In the genomic region with DNA sequence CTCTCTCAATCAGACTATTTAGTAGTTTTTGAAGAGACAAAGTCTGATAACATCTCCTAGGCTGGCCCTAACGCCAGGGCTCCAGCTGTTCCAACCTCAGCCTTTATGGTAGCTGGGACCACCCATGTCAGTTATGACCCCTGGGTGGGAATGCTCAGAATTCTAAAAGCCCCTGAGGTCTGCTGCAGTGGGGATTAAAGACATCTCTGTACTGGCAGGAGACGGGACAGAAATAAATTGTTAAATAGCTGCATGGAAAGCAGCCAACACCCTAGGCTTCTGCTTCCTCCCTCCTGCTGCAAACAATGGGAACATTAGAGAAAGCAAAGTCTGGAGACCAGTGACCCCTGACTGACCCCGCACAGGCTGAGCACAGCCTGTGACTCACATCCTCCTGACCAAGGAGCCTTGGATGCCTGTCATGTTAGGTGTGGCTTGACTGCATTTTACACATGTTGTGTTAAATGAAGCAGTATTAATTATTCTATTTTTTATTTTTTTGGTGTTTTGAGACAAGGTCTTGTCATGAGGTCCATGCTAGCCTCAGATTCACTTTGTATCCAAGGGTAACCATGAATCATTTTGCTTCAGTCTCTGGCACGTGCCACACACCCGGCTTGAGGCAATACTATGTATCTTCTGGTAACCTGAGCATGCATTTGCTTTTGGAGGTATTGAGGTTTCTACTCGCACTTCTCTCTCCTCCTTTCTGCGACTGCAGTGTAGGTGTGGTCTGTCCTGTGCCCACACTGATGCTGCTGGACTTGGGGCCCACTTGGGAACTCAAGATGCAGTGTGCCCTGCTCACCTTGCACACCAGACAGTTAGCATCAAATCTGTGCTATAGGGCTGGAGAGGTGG, we compare ENCODE assay signal across 7 mouse cellular contexts. TPM values are rescaled to one million over a fixed set of nuclear protein-coding genes. Genes with fewer than 3 reads are reported as not detected.
DNase-seq lines count a peak whose midpoint lies in the region; ATAC-seq lines count a peak whose summit lies in the region.

No protein-coding gene starts in this region.

- H3K36me3 ChIP-seq in forebrain, embryonic 11.5 days (ENCODE audit: control insufficient read depth, insufficient read depth, low read length), result no peaks in the 10 kb centered on the region
- no peaks in the 10 kb centered on the region for H3K36me3 ChIP-seq in midbrain, embryonic 10.5 days

- no peaks in the 10 kb centered on the region; the same call in 1 of the 2 replicates for H3K9me3 ChIP-seq in forebrain, embryonic 11.5 days (ENCODE audit: control insufficient read depth, low read length)
- H3K9me3 ChIP-seq in midbrain, embryonic 10.5 days (replicated peaks), result no peaks in the 10 kb centered on the region; the same call in 1 of the 2 replicates

- intact Hi-C loops in heart, postnatal 14 days (cut with DNase I), result no loop called here

- peak; percentile 83 for DNase-seq in adrenal gland, adult 2 months
- peak; percentile 64 for DNase-seq in forebrain, embryonic 11.5 days (ENCODE audit: low spot score)
- DNase-seq in heart, postnatal 14 days, result peak; percentile 75 to 78
- DNase-seq in large intestine, adult 2 months (ENCODE audit: low read depth, low spot score), result peak; percentile 24
- DNase-seq in midbrain, embryonic 10.5 days (ENCODE audit: low spot score), result peak; percentile 77
- peak; percentile 42 for DNase-seq in urinary bladder, postnatal 25 days (ENCODE audit: low spot score)
- DNase-seq in thymus, postnatal 25 days, result no peak

- H3K27me3 ChIP-seq in forebrain, embryonic 11.5 days (ENCODE audit: control insufficient read depth, insufficient read depth, low read length), result no peaks in the 10 kb centered on the region
- peaks cover 20% of the 10 kb centered on the region for H3K27me3 ChIP-seq in midbrain, embryonic 10.5 days (ENCODE audit: low read depth, poor library complexity, severe bottlenecking)

- H3K4me1 ChIP-seq in forebrain, embryonic 11.5 days (replicated peaks; ENCODE audit: control insufficient read depth, insufficient read depth, low read length), result peaks cover 4% of the 10 kb centered on the region; the same call in 1 of the 2 replicates
- H3K4me1 ChIP-seq in midbrain, embryonic 10.5 days, result peaks cover 18% of the 10 kb centered on the region

- no peak overlapping the region for H3K4me2 ChIP-seq in forebrain, embryonic 11.5 days (ENCODE audit: low read depth, low read length, severe bottlenecking)

- H3K27ac ChIP-seq in forebrain, embryonic 11.5 days (ENCODE audit: low read depth, low read length), result peak overlapping the region; percentile 51; the same call in 1 of the 2 replicates
- H3K27ac ChIP-seq in midbrain, embryonic 10.5 days (replicated peaks), result peak overlapping the region; percentile 72

- 11% methylated on average over 7 of the region's 7 CpGs for WGBS in forebrain, embryonic 11.5 days
- WGBS in large intestine, adult 2 months, result 12% methylated on average over 7 of the region's 7 CpGs
- WGBS in midbrain, embryonic 10.5 days, result 16% methylated on average over 7 of the region's 7 CpGs

- H3K9ac ChIP-seq in forebrain, embryonic 11.5 days (ENCODE audit: low read length), result no peak overlapping the region

- no peak overlapping the region for H3K4me3 ChIP-seq in forebrain, embryonic 11.5 days (ENCODE audit: low read depth, low read length)
- H3K4me3 ChIP-seq in midbrain, embryonic 10.5 days, result no peak overlapping the region

- peak; percentile 83 for ATAC-seq in forebrain, embryonic 11.5 days (replicated peaks; ENCODE audit: low FRiP score)

RNA-seq across cellular contexts. Expression of gene Tpt1, which starts 18.9 kb away (rescaled TPM):
- 1,000 to 10,000 TPM; 2,669 to 3,122 TPM for total RNA-seq in adrenal gland, adult 2 months (2021)
- polyA plus RNA-seq in adrenal gland, adult 2 months (2012; rRNA removed), result 2,303 and 3,302 TPM in 2 replicates
- polyA plus RNA-seq in forebrain, embryonic 11.5 days (2014; fragmentation: Nextera tagmentation; extraction: Ambion mirVana), result 889 and 1,020 TPM in 2 replicates
- 1,000 to 10,000 TPM; 2,748 to 2,964 TPM for total RNA-seq in heart, postnatal 14 days (2021)
- 1,475 and 1,792 TPM in 2 replicates for polyA plus RNA-seq in large intestine, adult 2 months (2012; rRNA removed)
- 805 and 934 TPM in 2 replicates for polyA plus RNA-seq in midbrain, embryonic 10.5 days (2016; fragmentation: Nextera tagmentation; extraction: Ambion mirVana)
